Mouse (Mus musculus): ENCODE measurements at regions not wholly inside any gene's neighbourhood (a gene's known extent, or its start where the extent isn't known, plus 50 kb on each side); places are given as distances from the start of the nearest gene placed in this dataset.

DNA sequence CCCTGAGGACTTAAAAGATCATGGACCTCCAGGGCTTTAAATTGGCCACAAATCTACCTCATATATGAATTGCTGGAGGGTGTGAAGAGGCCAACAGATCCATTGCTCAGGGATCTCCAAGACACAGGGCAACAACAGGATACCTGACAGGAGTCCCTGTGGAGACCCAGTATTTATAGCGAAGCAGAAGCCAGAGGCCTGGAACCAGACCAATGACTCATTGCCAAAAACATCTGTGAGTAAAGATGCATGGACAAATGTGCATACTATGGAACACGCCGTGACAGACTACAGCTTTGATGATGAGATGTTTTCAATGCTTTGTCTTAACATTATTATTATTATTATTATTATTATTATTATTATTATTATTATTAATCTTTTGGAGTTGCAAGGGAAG lies 239.0 kb upstream of the Syt1 start:
- TF ChIP-seq CTCF (IDR thresholded peaks at IDR 0.05; ENCODE audit: borderline replicate concordance, insufficient read depth, low read depth, low read length): no peak
- no peak for TF ChIP-seq POLR2A (IDR thresholded peaks at IDR 0.05; ENCODE audit: borderline replicate concordance, insufficient read depth, low read length)
- Histone ChIP-seq H3K27me3 (ENCODE audit: control insufficient read depth, insufficient read depth, low read length) (no peaks in the 10 kb centered on the region), H3K27ac (ENCODE audit: insufficient read depth, low read length) (no peak overlapping the region), H3K4me3 (replicated peaks; ENCODE audit: insufficient read depth, low read depth, low read length) (no peak overlapping the region), H3K4me1 (ENCODE audit: control insufficient read depth, insufficient read depth, low read length) (no peaks in the 10 kb centered on the region)
- WGBS: 81% methylated on average over 3 of the region's 3 CpGs
- no peak for DNase-seq

DNA sequence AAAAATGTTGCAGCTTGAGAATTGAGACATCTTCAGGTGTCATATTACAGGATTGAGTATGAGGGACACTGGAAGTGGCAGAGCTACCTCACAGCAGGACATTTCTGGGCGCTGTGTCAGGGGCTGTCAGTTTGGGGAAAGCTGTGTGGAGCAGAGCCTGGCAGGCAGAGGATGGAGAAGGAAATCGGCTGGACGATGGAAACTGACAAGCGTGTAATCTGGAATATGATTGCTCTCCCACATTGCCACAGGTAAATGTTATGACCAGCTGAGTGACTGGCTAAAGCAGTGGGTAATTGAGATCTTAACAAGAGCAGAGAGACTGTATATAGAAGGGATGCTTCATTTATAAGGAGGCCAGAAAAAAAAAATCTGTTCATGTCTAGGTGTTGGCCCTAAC lies 235.5 kb upstream of the Syt1 start:
- WGBS: 5% methylated on average over 4 of the region's 4 CpGs

DNA sequence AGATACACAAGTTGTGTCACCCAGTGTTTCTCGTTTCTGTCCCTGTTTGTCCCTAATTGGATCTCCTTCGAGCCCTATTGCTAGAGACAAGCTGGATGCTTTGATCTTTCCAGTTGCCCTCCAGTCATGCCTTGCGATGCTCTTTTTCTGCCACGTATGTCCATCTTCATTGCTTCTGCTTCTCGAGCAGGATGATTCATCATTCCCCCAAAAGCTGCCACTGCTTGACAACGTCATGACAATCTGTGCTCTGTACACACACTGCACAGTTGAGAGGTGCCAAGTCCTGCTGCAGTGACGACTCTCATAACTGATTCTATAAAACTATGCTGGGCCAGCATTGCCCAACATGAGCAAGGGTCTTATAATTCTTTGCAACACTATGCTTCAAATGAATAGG lies 226.2 kb upstream of the Syt1 start:
- WGBS: 39% methylated on average over 7 of the region's 7 CpGs
- no peak overlapping the region for H3K27ac ChIP-seq (ENCODE audit: insufficient read depth, low read length)
- H3K4me1 ChIP-seq (ENCODE audit: control insufficient read depth, insufficient read depth, low read length): no peaks in the 10 kb centered on the region
- no peak for DNase-seq
- H3K4me3 ChIP-seq (replicated peaks; ENCODE audit: insufficient read depth, low read depth, low read length): no peak overlapping the region
- TF ChIP-seq POLR2A (IDR thresholded peaks at IDR 0.05; ENCODE audit: borderline replicate concordance, insufficient read depth, low read length) (no peak), CTCF (IDR thresholded peaks at IDR 0.05; ENCODE audit: borderline replicate concordance, insufficient read depth, low read depth, low read length) (no peak)
- H3K27me3 ChIP-seq (ENCODE audit: control insufficient read depth, insufficient read depth, low read length): no peaks in the 10 kb centered on the region

More for the DNA sequence above, 235.5 kb upstream of the Syt1 start:
- Histone ChIP-seq H3K27ac (ENCODE audit: insufficient read depth, low read length) (no peak overlapping the region), H3K27me3 (ENCODE audit: control insufficient read depth, insufficient read depth, low read length) (no peaks in the 10 kb centered on the region; the same call in 1 of the 2 replicates), H3K4me3 (replicated peaks; ENCODE audit: insufficient read depth, low read depth, low read length) (no peak overlapping the region), H3K4me1 (ENCODE audit: control insufficient read depth, insufficient read depth, low read length) (no peaks in the 10 kb centered on the region)
- TF ChIP-seq POLR2A (IDR thresholded peaks at IDR 0.05; ENCODE audit: borderline replicate concordance, insufficient read depth, low read length): no peak
- TF ChIP-seq CTCF (IDR thresholded peaks at IDR 0.05; ENCODE audit: borderline replicate concordance, insufficient read depth, low read depth, low read length): no peak
- peak; percentile 89 to 91 for DNase-seq

DNA sequence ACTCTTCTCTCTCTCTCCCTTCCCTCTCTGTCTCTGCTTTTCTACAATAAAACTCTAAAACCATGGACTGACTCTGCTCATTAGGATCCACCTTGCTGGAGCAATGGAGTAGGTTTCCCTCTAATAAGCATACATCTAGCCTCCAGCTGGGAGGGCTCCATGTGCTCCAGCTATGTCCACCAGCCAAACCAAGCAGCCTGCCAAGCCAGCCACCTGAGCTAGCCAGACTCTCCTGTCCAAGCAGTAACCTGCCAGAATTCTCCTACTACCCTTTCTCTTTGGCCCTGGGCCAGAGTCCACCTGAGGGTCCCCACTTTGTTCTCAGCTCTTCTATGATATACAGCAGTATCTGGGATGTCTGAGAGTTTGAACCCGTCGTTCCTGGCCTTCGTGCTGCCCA lies 216.2 kb upstream of the Syt1 start:
- no peaks in the 10 kb centered on the region; the same call in 1 of the 2 replicates for H3K4me1 ChIP-seq (ENCODE audit: control insufficient read depth, insufficient read depth, low read length)
- 86% methylated on average over 3 of the region's 3 CpGs for WGBS
- no peaks in the 10 kb centered on the region for H3K27me3 ChIP-seq (ENCODE audit: control insufficient read depth, insufficient read depth, low read length)
- no peak overlapping the region for H3K27ac ChIP-seq (ENCODE audit: insufficient read depth, low read length)
- TF ChIP-seq CTCF (IDR thresholded peaks at IDR 0.05; ENCODE audit: borderline replicate concordance, insufficient read depth, low read depth, low read length) (no peak), POLR2A (IDR thresholded peaks at IDR 0.05; ENCODE audit: borderline replicate concordance, insufficient read depth, low read length) (no peak)
- no peak overlapping the region for H3K4me3 ChIP-seq (replicated peaks; ENCODE audit: insufficient read depth, low read depth, low read length)
- DNase-seq: peak; percentile 56 to 73

DNA sequence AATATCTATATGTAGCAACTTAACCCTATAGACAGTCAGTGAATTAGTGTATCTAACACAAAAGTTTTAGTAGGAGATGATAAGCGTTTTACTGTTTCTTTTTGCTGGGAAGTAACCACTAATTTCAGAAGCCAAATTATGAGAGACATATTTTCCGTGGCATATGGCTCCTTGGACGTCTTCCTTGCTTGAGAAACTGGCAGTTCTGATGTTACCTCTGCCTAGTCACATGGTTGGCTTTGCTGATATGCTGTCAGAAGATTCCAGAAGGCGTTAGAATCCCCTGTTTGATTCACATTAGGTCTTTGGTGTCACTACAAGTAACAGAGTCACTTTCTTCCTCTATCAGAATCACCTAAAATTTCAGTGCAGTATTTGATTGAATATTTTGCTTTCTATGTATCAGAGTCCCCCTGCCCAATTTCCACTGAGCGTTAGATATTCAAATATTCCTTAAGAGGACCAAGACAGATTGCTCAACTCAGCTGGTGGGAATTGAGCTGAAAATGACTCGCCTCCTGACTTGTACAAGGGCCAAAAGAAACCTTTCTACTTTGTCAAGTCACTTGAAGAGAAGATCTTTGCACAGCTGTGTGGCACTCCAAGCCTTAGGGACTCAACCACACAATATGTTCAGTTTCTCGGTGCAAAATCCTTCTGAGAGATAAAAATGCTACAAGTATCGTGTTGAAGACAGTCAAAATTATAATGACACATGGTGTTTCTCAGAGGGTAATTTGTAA lies 178.2 kb upstream of the Syt1 start:
- no peak overlapping the region for H3K27ac ChIP-seq (ENCODE audit: insufficient read depth, low read length)
- no peaks in the 10 kb centered on the region for H3K27me3 ChIP-seq (ENCODE audit: control insufficient read depth, insufficient read depth, low read length)
- no peak overlapping the region for H3K4me3 ChIP-seq (replicated peaks; ENCODE audit: insufficient read depth, low read depth, low read length)
- 19% methylated on average over 8 of the region's 8 CpGs for WGBS
- peak; percentile 40 to 77 for DNase-seq
- TF ChIP-seq POLR2A (IDR thresholded peaks at IDR 0.05; ENCODE audit: borderline replicate concordance, insufficient read depth, low read length) (no peak), CTCF (IDR thresholded peaks at IDR 0.05; ENCODE audit: borderline replicate concordance, insufficient read depth, low read depth, low read length) (no peak)
- peaks cover 9% of the 10 kb centered on the region; the same call in 1 of the 2 replicates for H3K4me1 ChIP-seq (ENCODE audit: control insufficient read depth, insufficient read depth, low read length)

DNA sequence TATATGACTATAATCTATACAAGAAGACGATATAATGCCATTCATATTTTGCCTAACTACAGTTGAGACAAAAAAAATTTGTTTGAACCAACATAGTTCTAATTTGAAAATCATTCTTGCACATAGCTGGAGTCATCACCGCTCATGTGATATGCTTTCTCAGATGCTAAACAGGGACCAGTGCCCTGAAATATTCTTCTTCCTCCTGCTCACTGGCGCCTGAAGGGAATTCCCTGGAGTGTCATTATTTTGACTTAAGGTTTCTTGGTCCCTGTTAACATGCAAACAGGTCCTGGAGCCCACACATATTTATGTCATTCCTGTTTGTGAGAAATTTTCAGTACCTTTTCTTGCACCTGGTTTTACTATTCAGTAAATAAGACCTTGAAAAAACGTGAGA lies 177.5 kb upstream of the Syt1 start:
- peaks cover 9% of the 10 kb centered on the region; the same call in 1 of the 2 replicates for H3K4me1 ChIP-seq (ENCODE audit: control insufficient read depth, insufficient read depth, low read length)
- WGBS: 48% methylated on average over 4 of the region's 4 CpGs
- no peak overlapping the region for H3K4me3 ChIP-seq (replicated peaks; ENCODE audit: insufficient read depth, low read depth, low read length)
- no peak overlapping the region for H3K27ac ChIP-seq (ENCODE audit: insufficient read depth, low read length)
- peak; percentile 23 to 42 for DNase-seq
- TF ChIP-seq CTCF (IDR thresholded peaks at IDR 0.05; ENCODE audit: borderline replicate concordance, insufficient read depth, low read depth, low read length) (no peak), POLR2A (IDR thresholded peaks at IDR 0.05; ENCODE audit: borderline replicate concordance, insufficient read depth, low read length) (no peak)
- H3K27me3 ChIP-seq (ENCODE audit: control insufficient read depth, insufficient read depth, low read length): no peaks in the 10 kb centered on the region

DNA sequence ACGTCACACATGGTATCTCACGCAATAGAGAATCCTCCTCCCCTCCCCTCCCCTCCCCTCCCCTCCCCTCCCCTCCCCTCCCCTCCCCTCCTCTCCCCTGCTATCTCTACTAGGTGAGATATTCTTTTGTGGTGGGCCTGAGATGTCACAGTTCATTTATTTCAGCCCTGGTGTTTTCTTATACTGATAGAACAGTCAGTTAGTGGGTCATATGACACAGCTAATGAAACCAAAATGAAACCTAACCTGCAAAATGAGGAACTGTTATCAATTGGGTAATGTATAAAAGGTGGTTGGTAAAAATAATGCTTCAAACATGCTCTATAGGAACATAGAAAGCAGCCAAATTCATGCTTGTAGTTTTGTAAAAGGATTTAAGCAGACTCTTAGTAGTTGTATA lies 174.5 kb upstream of the Syt1 start:
- no peak overlapping the region for H3K4me3 ChIP-seq (replicated peaks; ENCODE audit: insufficient read depth, low read depth, low read length)
- H3K27me3 ChIP-seq (ENCODE audit: control insufficient read depth, insufficient read depth, low read length): no peaks in the 10 kb centered on the region
- WGBS: 71% methylated on average over 2 of the region's 2 CpGs
- TF ChIP-seq CTCF (IDR thresholded peaks at IDR 0.05; ENCODE audit: borderline replicate concordance, insufficient read depth, low read depth, low read length) (no peak), POLR2A (IDR thresholded peaks at IDR 0.05; ENCODE audit: borderline replicate concordance, insufficient read depth, low read length) (no peak)
- H3K27ac ChIP-seq (ENCODE audit: insufficient read depth, low read length): no peak overlapping the region
- DNase-seq: no peak
- H3K4me1 ChIP-seq (ENCODE audit: control insufficient read depth, insufficient read depth, low read length): peaks cover 9% of the 10 kb centered on the region; the same call in 1 of the 2 replicates

DNA sequence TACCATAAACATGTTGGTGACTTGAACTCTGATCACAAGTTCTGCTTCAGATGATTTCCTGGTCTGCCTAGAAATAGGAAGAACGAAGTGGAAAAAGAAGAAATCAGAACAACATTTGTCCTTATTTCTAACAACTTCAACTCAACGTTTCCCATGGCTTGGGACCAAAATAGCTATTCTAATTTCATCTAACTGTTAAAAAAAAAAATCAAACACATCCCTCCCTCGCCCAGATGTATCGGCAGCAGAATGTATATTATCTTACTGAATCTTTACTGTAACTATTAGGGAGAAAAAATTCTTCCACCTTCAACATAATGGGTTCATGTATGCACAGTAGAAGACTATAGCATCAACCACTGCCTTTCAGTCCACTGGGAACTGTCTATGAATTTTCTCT lies 169.7 kb upstream of the Syt1 start:
- 91% methylated on average over 4 of the region's 4 CpGs for WGBS
- H3K4me1 ChIP-seq (ENCODE audit: control insufficient read depth, insufficient read depth, low read length): no peaks in the 10 kb centered on the region
- no peak overlapping the region for H3K27ac ChIP-seq (ENCODE audit: insufficient read depth, low read length)
- no peak for DNase-seq
- H3K4me3 ChIP-seq (replicated peaks; ENCODE audit: insufficient read depth, low read depth, low read length): no peak overlapping the region
- no peaks in the 10 kb centered on the region for H3K27me3 ChIP-seq (ENCODE audit: control insufficient read depth, insufficient read depth, low read length)
- no peak for TF ChIP-seq POLR2A (IDR thresholded peaks at IDR 0.05; ENCODE audit: borderline replicate concordance, insufficient read depth, low read length)
- TF ChIP-seq CTCF (IDR thresholded peaks at IDR 0.05; ENCODE audit: borderline replicate concordance, insufficient read depth, low read depth, low read length): no peak
